Mouse (Mus musculus) T-helper 17 cell (primary cell): ENCODE results near the gene Rab40c.
"Not testable (repeated sequence)": the region's sequence is repeated elsewhere in the genome, so short reads cannot be mapped to it uniquely, and the experiment has no call there.

Experiments used
- in situ Hi-C, 2 experiments: fragments of 300-600 bp; cut with MboI, MseI; formaldehyde crosslinking; loops; 1 replicate in 1 of 2; 2 replicates in 1 of 2; pipeline ENCODE4 v1.15.1; 2025; ENCODE audit warnings: high pct_unique_total_duplicates in 2 of 2

The Rab40c gene

GRCm38 (mm10) chr17:25876347-25876915, 43.1 kb downstream of the Rab40c start:
- in situ Hi-C loops = no loop called here

GRCm38 (mm10) chr17:25875171-25876136, 44.1 kb downstream of the Rab40c start:
- in situ Hi-C loops = no loop called here

GRCm38 (mm10) chr17:25874721-25875170, 44.8 kb downstream of the Rab40c start, which contains the start of gene Mettl26:
TSS of gene Mettl26 (plus strand) at chr17:25875074.
- in situ Hi-C loops = no loop called here

- in situ Hi-C loops = no loop called here
These were observed 45.3 kb downstream of the Rab40c start for GRCm38 (mm10) chr17:25874148-25874720.

GRCm38 (mm10) chr17:25873405-25874147, 46.0 kb downstream of the Rab40c start:
- in situ Hi-C loops = no loop called here

- in situ Hi-C loops = no loop called here
These were observed 46.9 kb downstream of the Rab40c start for GRCm38 (mm10) chr17:25872676-25873075.

GRCm38 (mm10) chr17:25871566-25871965, 48.0 kb downstream of the Rab40c start:
- in situ Hi-C loops = not testable (repeated sequence)

- in situ Hi-C loops = no loop called here
These were observed 49.6 kb downstream of the Rab40c start for GRCm38 (mm10) chr17:25869954-25870353.

- in situ Hi-C loops = no loop called here
These were observed 50.0 kb downstream of the Rab40c start for GRCm38 (mm10) chr17:25869498-25869897.

- in situ Hi-C loops = no loop called here
These were observed 50.8 kb downstream of the Rab40c start, which contains the start of gene Mcrip2 for GRCm38 (mm10) chr17:25868601-25869191. TSS of gene Mcrip2 (minus strand) at chr17:25868764.

- in situ Hi-C loops = no loop called here
These were observed 51.5 kb downstream of the Rab40c start for GRCm38 (mm10) chr17:25867836-25868600.

- in situ Hi-C loops = no loop called here
These were observed 52.1 kb downstream of the Rab40c start for GRCm38 (mm10) chr17:25867509-25867835.

- in situ Hi-C loops = no loop called here
These were observed 53.4 kb downstream of the Rab40c start for GRCm38 (mm10) chr17:25866172-25866571.

GRCm38 (mm10) chr17:25865288-25865687, 54.2 kb downstream of the Rab40c start:
- in situ Hi-C loops = no loop called here

- in situ Hi-C loops = no loop called here
These were observed 55.2 kb downstream of the Rab40c start for GRCm38 (mm10) chr17:25864311-25864710.

- in situ Hi-C loops = no loop called here
These were observed 55.8 kb downstream of the Rab40c start for GRCm38 (mm10) chr17:25863681-25864080.

GRCm38 (mm10) chr17:25861704-25862612, 57.6 kb downstream of the Rab40c start:
- in situ Hi-C loops = no loop called here

GRCm38 (mm10) chr17:25860832-25861703, 58.5 kb downstream of the Rab40c start, which contains the start of gene Wdr90:
TSS of gene Wdr90 (minus strand) at chr17:25861501.
- in situ Hi-C loops = no loop called here
